Mouse (Mus musculus): ENCODE data around the gene Rpl19. TPM values are rescaled to one million over a fixed set of nuclear protein-coding genes. Genes with fewer than 3 reads are reported as not detected.

Gene Rpl19
- total and polyA plus RNA-seq, 3 experiments, result 2,949 to 5,259 (median 3,446) TPM

DNA sequence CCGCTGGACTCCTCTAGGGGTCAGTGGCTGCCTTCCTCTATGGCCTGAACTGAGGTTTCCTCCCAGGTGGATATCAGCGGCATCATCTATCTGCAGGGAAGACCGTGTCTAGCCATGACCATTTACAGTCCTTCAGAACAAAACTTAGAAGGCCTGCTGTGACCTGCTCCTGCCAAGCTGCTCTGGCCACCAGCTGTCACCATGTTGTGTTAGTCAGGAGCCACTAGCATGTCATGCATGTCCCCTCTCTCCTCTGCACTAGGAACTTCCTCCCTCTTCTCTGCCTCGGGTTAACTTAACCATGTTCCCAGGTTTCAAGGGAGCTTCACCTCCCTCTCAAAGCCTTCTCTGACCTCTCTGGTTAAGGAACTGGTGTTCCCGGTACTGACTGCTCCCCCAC, 26.8 kb upstream of the Rpl19 start (continued):
- peak; percentile 75 for TF ChIP-seq NELFE (IDR thresholded peaks at IDR 0.05; ENCODE audit: low read depth, low read length)
- peak; percentile 87 for TF ChIP-seq RCOR1 (conservative IDR thresholded peaks at IDR 0.05; ENCODE audit: low read depth, low read length)
- no peak for TF ChIP-seq ZKSCAN1 (IDR thresholded peaks at IDR 0.05; ENCODE audit: borderline replicate concordance, low read depth, low read length)
- no peak for TF ChIP-seq USF2 (conservative IDR thresholded peaks at IDR 0.05; ENCODE audit: low read depth, low read length)
- no peak for TF ChIP-seq POLR2AphosphoS2 (IDR thresholded peaks at IDR 0.05; ENCODE audit: low read depth, low read length)
- no peak for TF ChIP-seq UBTF (IDR thresholded peaks at IDR 0.05; ENCODE audit: low read depth, low read length)
- no peak; the same call in 1 of the 2 replicates for TF ChIP-seq JUN (IDR thresholded peaks at IDR 0.05; ENCODE audit: insufficient read depth, low read depth, low read length)

DNA sequence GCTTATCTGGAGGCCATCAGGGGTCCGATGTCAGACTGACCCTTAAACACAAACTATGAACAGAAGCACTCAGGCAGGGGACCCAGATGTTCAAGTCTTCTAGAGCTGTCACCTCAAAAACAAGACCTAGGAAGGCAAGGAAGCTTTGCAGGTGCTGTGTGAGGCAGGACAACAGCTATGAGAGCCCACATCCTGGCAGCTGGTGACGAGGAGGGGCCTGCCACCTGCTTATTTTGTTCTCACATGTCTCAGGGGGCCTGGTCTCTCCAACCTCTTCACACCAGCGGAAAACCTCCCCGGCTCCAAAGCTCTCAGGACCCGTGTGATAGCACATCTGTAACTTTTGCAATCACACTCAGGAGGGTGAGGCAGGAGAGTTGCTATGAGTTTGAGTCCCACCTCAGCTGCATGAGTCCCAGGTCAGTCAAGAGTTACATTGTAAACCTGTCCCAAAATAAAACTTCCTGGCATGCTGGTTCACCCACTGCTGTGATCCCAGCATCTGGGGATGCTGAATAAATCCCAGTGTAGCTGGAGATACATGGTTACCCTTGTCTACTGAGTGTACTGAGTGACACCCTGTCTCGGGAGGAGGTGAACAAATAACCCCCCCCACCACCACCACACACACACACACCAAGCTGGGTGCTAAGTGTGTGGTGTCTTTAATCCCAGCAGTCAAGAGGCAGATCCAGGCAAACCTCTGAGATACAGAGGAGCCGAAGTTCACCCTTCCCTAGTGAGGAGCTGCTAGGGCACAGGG, 26.0 kb upstream of the Rpl19 start:
- peaks cover 3% of the 10 kb centered on the region for H3K9me3 ChIP-seq (replicated peaks; ENCODE audit: low read length)
- H3K27me3 ChIP-seq (replicated peaks), result no peaks in the 10 kb centered on the region
- H3K79me2 ChIP-seq (replicated peaks; ENCODE audit: control insufficient read depth, extremely low read depth, insufficient read depth, poor library complexity, severe bottlenecking), result no peaks in the 10 kb centered on the region
- H3K9ac ChIP-seq (ENCODE audit: insufficient read depth, low read depth), result peak overlapping the region; percentile 23; the same call in 1 of the 2 replicates
- peaks cover 42 to 83% of the 10 kb centered on the region in 2 experiments for H3K4me1 ChIP-seq (ENCODE audit: control insufficient read depth in 1 of 2, insufficient read depth in 2 of 2)
- H3K4me3 ChIP-seq (replicated peaks in 1 of 3; ENCODE audit: low read depth in 2 of 3, low read length in 2 of 3, poor library complexity in 1 of 3), result no peak overlapping the region
- peak; percentile 94 for DNase-seq (ENCODE audit: extremely low read depth)
- peaks cover 0 to 3% of the 10 kb centered on the region in 2 experiments for H3K36me3 ChIP-seq (replicated peaks in 1 of 2; ENCODE audit: control insufficient read depth in 1 of 2, insufficient read depth in 1 of 2, low read length in 1 of 2)
- dilution Hi-C loops (cut with MboI; ENCODE audit: extremely low pct_ligation_motif_present, extremely low pct_unique_long_range_greater_than_20kb, low sequenced_read_pairs), result no loop called here
- peak overlapping the region; percentile 88 for H3K27ac ChIP-seq (ENCODE audit: insufficient read depth, low read depth)
- H3K4me2 ChIP-seq (ENCODE audit: insufficient read depth, low read depth, poor library complexity, severe bottlenecking), result peak overlapping the region; percentile 69
- in situ Hi-C loops (cut with MboI; ENCODE audit: low pct_ligation_motif_present, low pct_unique_long_range_greater_than_20kb, low sequenced_read_pairs), result no loop called here
- TF ChIP-seq MEF2A (IDR thresholded peaks at IDR 0.05; ENCODE audit: borderline replicate concordance, low read depth, low read length) (peak; percentile 56; the same call in 1 of the 2 replicates), MAZ (IDR thresholded peaks at IDR 0.05; ENCODE audit: low read depth, low read length) (0 out of 2 replicates have a peak, but pooled peaks have one; percentile 11), HCFC1 (IDR thresholded peaks at IDR 0.05; ENCODE audit: low read depth, low read length) (peak; percentile 7; the same call in 1 of the 2 replicates), POLR2AphosphoS2 (IDR thresholded peaks at IDR 0.05; ENCODE audit: low read depth, low read length) (no peak), ZMIZ1 (IDR thresholded peaks at IDR 0.05; ENCODE audit: low read depth, low read length) (no peak), IRF4 (IDR thresholded peaks at IDR 0.05; ENCODE audit: low read depth, low read length) (peak; percentile 73), CHD1 (IDR thresholded peaks at IDR 0.05; ENCODE audit: low read depth, low read length) (no peak), PAX5 (IDR thresholded peaks at IDR 0.05; ENCODE audit: low read length) (no peak), NRF1 (IDR thresholded peaks at IDR 0.05; ENCODE audit: low read depth, low read length) (no peak), POLR2A (IDR thresholded peaks at IDR 0.05; ENCODE audit: low read depth, low read length) (peak; percentile 30; the same call in 1 of the 2 replicates), ETS1 (conservative IDR thresholded peaks at IDR 0.05; ENCODE audit: low read depth, low read length) (peak; percentile 94), ELF1 (IDR thresholded peaks at IDR 0.05; ENCODE audit: low read depth, low read length) (no peak), MXI1 (IDR thresholded peaks at IDR 0.05; ENCODE audit: low read depth, low read length) (no peak; the same call in 1 of the 2 replicates), E2F4 (IDR thresholded peaks at IDR 0.05; ENCODE audit: insufficient replicate concordance, low read depth, low read length) (no peak), TCF12 (IDR thresholded peaks at IDR 0.05; ENCODE audit: low read depth, low read length) (peak; percentile 100), RAD21 (IDR thresholded peaks at IDR 0.05; ENCODE audit: low read depth, low read length) (no peak), CHD2 (IDR thresholded peaks at IDR 0.05; ENCODE audit: low read length) (no peak), ZNF384 (IDR thresholded peaks at IDR 0.05; ENCODE audit: low read depth, low read length) (no peak), ZC3H11A (IDR thresholded peaks at IDR 0.05; ENCODE audit: low read depth, low read length) (no peak), CTCF (conservative IDR thresholded peaks at IDR 0.05 in 1 of 2, IDR thresholded peaks at IDR 0.05 in 1 of 2; ENCODE audit: low read depth in 2 of 2, low read length in 2 of 2) (no peak), BHLHE40 (IDR thresholded peaks at IDR 0.05; ENCODE audit: low read depth, low read length) (peak; percentile 94), UBTF (IDR thresholded peaks at IDR 0.05; ENCODE audit: low read depth, low read length) (peak; percentile 20; the same call in 1 of the 2 replicates), JUND (conservative IDR thresholded peaks at IDR 0.05; ENCODE audit: low read depth, low read length) (no peak), EP300 (IDR thresholded peaks at IDR 0.05; ENCODE audit: low read length) (peak; percentile 89), SMC3 (IDR thresholded peaks at IDR 0.05; ENCODE audit: low read depth, low read length) (no peak), MAX (IDR thresholded peaks at IDR 0.05; ENCODE audit: low read length) (no peak), NELFE (IDR thresholded peaks at IDR 0.05; ENCODE audit: low read depth, low read length) (no peak), MAFK (IDR thresholded peaks at IDR 0.05; ENCODE audit: insufficient replicate concordance, low read length) (no peak), ZKSCAN1 (IDR thresholded peaks at IDR 0.05; ENCODE audit: borderline replicate concordance, low read depth, low read length) (no peak), GABPA (IDR thresholded peaks at IDR 0.05; ENCODE audit: insufficient replicate concordance, low read depth, low read length) (no peak), USF2 (conservative IDR thresholded peaks at IDR 0.05; ENCODE audit: low read depth, low read length) (no peak), USF1 (IDR thresholded peaks at IDR 0.05; ENCODE audit: low read depth, low read length) (no peak), JUN (IDR thresholded peaks at IDR 0.05; ENCODE audit: insufficient read depth, low read depth, low read length) (no peak), KAT2A (IDR thresholded peaks at IDR 0.05; ENCODE audit: insufficient replicate concordance, low read length) (no peak)

All from CH12.LX (cell line).